Comparison of ENCODE assay signal across 19 mouse cellular contexts in genomic region chr5:103768961-103769360, GRCm38 (mm10).
DNase-seq lines count a peak whose midpoint lies in the region; ATAC-seq and TF ChIP-seq lines count a peak whose summit lies in the region.
"Had no signal": no experiment of that assay in that cellular context is flagged by ENCODE, and none has a peak within 500 bp of the region (broad histone marks: within the 10 kb centered on the region; RNA-seq: fewer than 3 reads in every experiment).

No protein-coding gene starts in this region.

- H3K27ac ChIP-seq in liver, embryonic 11.5 days (ENCODE audit: low read depth, low read length) = peak overlapping the region; percentile 53
- peak overlapping the region; percentile 90 for H3K27ac ChIP-seq in liver, embryonic 13.5 days
- no peak overlapping the region for H3K27ac ChIP-seq in liver, postnatal 0 days (ENCODE audit: low read depth)
- H3K27ac ChIP-seq: embryonic facial prominence, embryonic 10.5 days; forebrain, embryonic 12.5 days; hindbrain, embryonic 10.5 days; hindbrain, embryonic 14.5 days had no signal

- no peak for TF ChIP-seq CTCF in liver, postnatal 0 days (IDR thresholded peaks at IDR 0.05; ENCODE audit: low read depth)

- H3K9me3 ChIP-seq in liver, embryonic 11.5 days (ENCODE audit: control insufficient read depth, low read length) = peaks cover 7% of the 10 kb centered on the region
- peaks cover 12% of the 10 kb centered on the region for H3K9me3 ChIP-seq in liver, embryonic 13.5 days (replicated peaks)
- no peaks in the 10 kb centered on the region for H3K9me3 ChIP-seq in liver, postnatal 0 days (ENCODE audit: low read length)
- H3K9me3 ChIP-seq: heart, embryonic 15.5 days had no signal

- peaks cover 78% of the 10 kb centered on the region for H3K4me1 ChIP-seq in liver, embryonic 11.5 days (replicated peaks; ENCODE audit: control insufficient read depth, insufficient read depth, low read length)
- peaks cover 99% of the 10 kb centered on the region for H3K4me1 ChIP-seq in liver, embryonic 13.5 days (replicated peaks)
- H3K4me1 ChIP-seq in liver, postnatal 0 days (ENCODE audit: insufficient read depth) = peaks cover 63% of the 10 kb centered on the region

- H3K27me3 ChIP-seq in liver, embryonic 11.5 days (replicated peaks; ENCODE audit: control insufficient read depth, insufficient read depth, low read length) = no peaks in the 10 kb centered on the region
- H3K27me3 ChIP-seq in liver, embryonic 13.5 days = no peaks in the 10 kb centered on the region
- H3K27me3 ChIP-seq in liver, postnatal 0 days (ENCODE audit: insufficient read depth, low read length) = no peaks in the 10 kb centered on the region
- H3K27me3 ChIP-seq: forebrain, embryonic 12.5 days; heart, embryonic 15.5 days had no signal

- no peak for DNase-seq in liver, embryonic 11.5 days (ENCODE audit: low spot score)
- no peak for DNase-seq in liver
- no peak for DNase-seq in liver, embryonic 13.5 days
- no peak for DNase-seq in liver, postnatal 0 days
- no peak for DNase-seq in urinary bladder, postnatal 36 days (ENCODE audit: low spot score in 2 of 2)
- DNase-seq: adrenal gland, adult 8-10 months; adrenal gland, postnatal 36 days; cerebellum, adult 2 months; cerebellum, postnatal 10 days; forebrain, postnatal 0 days; gastrocnemius, postnatal 36 days; heart, adult 18-20 months; heart, postnatal 14 days had no signal

- peaks cover 6% of the 10 kb centered on the region for H3K36me3 ChIP-seq in liver, embryonic 11.5 days (ENCODE audit: control insufficient read depth, insufficient read depth, low read length)
- H3K36me3 ChIP-seq in liver, embryonic 13.5 days = peaks cover 44% of the 10 kb centered on the region
- H3K36me3 ChIP-seq in liver, postnatal 0 days (replicated peaks; ENCODE audit: insufficient read depth, low read length) = peaks cover 12% of the 10 kb centered on the region
- H3K36me3 ChIP-seq: forebrain, embryonic 12.5 days; heart, embryonic 15.5 days had no signal

- no peak overlapping the region for H3K9ac ChIP-seq in liver, embryonic 11.5 days (ENCODE audit: low read depth, low read length)
- peak overlapping the region; percentile 64 for H3K9ac ChIP-seq in liver, embryonic 13.5 days
- H3K9ac ChIP-seq in liver, postnatal 0 days (replicated peaks) = no peak overlapping the region
- H3K9ac ChIP-seq: forebrain, embryonic 12.5 days; forebrain, postnatal 0 days; heart, embryonic 15.5 days; hindbrain, embryonic 14.5 days had no signal

- TF ChIP-seq EP300 in liver, postnatal 0 days (IDR thresholded peaks at IDR 0.05; ENCODE audit: low read depth) = no peak

- no peak overlapping the region for H3K4me3 ChIP-seq in liver, embryonic 11.5 days (ENCODE audit: low read depth, low read length)
- peak overlapping the region; percentile 46 for H3K4me3 ChIP-seq in liver, embryonic 13.5 days (replicated peaks)
- 0 out of 2 replicates have a peak overlapping the region, but pooled peaks have one; percentile 14 for H3K4me3 ChIP-seq in liver, postnatal 0 days (ENCODE audit: low read depth, low read length)
- H3K4me3 ChIP-seq: embryonic facial prominence, embryonic 10.5 days; forebrain, embryonic 12.5 days; heart, embryonic 15.5 days; hindbrain, embryonic 10.5 days had no signal

- no peak for ATAC-seq in liver, embryonic 11.5 days (replicated peaks; ENCODE audit: low FRiP score)
- no peak for ATAC-seq in liver, embryonic 13.5 days (ENCODE audit: low read depth)
- ATAC-seq in liver, postnatal 0 days = no peak
- no peak for ATAC-seq in megakaryocyte-erythroid progenitor cell, adult 5-6 weeks (replicated peaks; ENCODE audit: low FRiP score, low TSS enrichment, poor library complexity, severe bottlenecking)
- ATAC-seq: forebrain, postnatal 0 days had no signal

- WGBS in liver, embryonic 11.5 days = 70% methylated on average over 3 of the region's 3 CpGs
- WGBS in liver, embryonic 13.5 days (ENCODE audit: insufficient replicate concordance) = 77% methylated on average over 3 of the region's 3 CpGs
- WGBS in liver, postnatal 0 days (ENCODE audit: insufficient replicate concordance) = 79% methylated on average over 3 of the region's 3 CpGs

- peak overlapping the region; percentile 46 for H3K4me2 ChIP-seq in liver, embryonic 11.5 days
- H3K4me2 ChIP-seq in liver, embryonic 13.5 days = peak overlapping the region; percentile 75
- peak overlapping the region; percentile 58 for H3K4me2 ChIP-seq in liver, postnatal 0 days (ENCODE audit: low read depth, low read length)
- H3K4me2 ChIP-seq: forebrain, embryonic 12.5 days; heart, embryonic 15.5 days; hindbrain, embryonic 14.5 days had no signal
